Mouse (Mus musculus) ES-Bruce4 (cell line): ENCODE measurements around the gene Rgcc.

ENCODE experiments used
- CTCF ChIP-seq: IDR thresholded peaks from one replicate; pipeline ENCODE4 v1.8.1; 2011; ENCODE audit warnings: low read depth, low read length
- POLR2A ChIP-seq: IDR thresholded peaks from one replicate; pipeline ENCODE4 v1.8.1; 2011; ENCODE audit warnings: low read length; ENCODE audit not compliant: insufficient read depth

DNA sequence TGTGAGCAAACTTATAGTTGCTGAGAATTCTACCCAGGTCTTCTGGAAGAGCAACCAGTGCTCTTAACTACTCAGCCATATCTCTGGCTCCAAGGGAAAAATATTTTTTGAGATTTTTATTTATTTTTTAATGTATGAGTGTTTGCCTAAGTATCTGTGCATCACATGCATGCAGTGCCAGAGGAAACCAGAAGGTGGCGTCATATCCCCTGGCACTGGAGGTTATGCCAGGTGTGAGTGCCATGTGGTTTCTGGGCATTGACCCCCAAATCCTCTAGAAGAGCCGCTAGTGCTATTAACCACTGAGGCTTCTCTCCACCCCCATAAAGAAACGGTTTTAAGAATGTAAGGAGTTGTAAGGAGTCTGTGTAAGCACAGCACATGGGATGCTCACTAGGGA, 13.2 kb downstream of the Rgcc start:
- TF ChIP-seq CTCF (peak; percentile 73), POLR2A (no peak)
